Mouse (Mus musculus): ENCODE results near the gene Ptma.

DNA sequence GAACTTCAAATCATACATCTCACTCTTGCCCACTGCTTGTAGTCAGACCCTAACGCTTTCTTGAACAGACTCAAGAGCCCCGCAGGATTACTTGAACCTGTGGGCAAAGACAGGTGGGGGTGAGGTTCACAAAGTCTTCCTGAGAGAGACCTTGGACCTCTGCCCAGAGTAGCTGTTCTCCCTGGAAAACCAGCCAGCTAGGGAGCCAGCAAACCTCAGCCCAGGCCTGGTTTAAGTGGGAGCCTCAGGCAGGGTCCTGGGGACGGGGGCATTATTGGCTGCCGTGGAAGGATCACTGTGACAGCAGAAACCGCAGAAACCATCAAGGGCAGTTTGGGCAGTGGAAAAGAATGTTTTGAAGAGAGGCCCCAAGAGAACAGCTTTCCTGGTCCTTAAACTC, 29.2 kb upstream of the Ptma start:
- TF ChIP-seq CTCF (IDR thresholded peaks at IDR 0.05; ENCODE audit: low read depth) (no peak), EP300 (IDR thresholded peaks at IDR 0.05; ENCODE audit: low read depth) (no peak)
